Mouse (Mus musculus) mature B cell (primary cell): ENCODE results near the gene Zfp119b.
"Not testable (repeated sequence)": the region's sequence is repeated elsewhere in the genome, so short reads cannot be mapped to it uniquely, and the experiment has no call there.

Experiments
- in situ Hi-C: fragments of 300-500 bp; cut with MboI; formaldehyde crosslinking; loops from 2 replicates; pipeline ENCODE4 v1.14.3; 2019

Zfp119b gene

GRCm38 (mm10) chr17:55957726-55958583 is 8.7 kb upstream of the Zfp119b start:
- in situ Hi-C loops, result loop anchor here (25.0 kb wide), 1 partner anchor 246 kb away; the partner anchor contains the start of gene Pot1b

DNA sequence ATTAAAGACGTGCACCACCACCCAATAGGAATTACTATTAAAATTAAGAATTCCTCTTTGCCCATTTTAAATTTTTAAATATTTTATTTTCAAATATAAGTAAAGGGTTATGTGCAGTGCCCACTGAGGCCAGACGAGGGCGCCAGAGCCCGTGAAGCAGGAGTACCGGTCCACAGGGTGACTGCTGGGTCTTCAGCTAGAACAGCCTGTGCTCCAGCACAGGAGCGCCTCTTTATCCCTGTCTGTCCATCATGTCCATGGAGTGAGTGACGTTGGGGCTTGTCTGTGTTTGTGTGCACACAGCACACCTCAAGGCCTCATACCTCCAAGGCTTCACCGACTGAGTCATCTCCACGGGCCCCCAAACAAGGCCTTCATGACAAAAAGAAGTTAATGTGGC is 7.9 kb upstream of the Zfp119b start:
- in situ Hi-C loops, result loop anchor here (25.0 kb wide), 1 partner anchor 245 kb away; the partner anchor contains the start of gene Pot1b

DNA sequence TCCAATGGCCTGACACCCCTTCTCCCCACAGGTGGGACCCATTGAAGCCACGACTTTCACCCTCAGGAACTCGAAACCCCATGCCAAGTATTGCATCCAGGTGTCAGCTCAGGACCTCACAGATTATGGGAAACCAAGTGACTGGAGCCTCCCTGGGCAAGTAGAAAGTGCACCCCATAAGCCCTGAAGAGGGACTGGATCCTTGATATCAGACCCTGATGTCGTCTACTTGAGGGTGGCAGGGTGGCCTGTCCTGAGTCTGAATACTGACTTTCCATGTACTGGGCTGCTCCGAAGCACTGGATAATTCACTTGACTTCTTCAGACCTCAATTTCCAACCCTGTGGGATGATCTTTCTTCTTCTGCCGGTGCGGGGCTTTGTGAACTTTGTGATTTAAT is 7.3 kb upstream of the Zfp119b start:
- in situ Hi-C loops, result loop anchor here (25.0 kb wide), 1 partner anchor 244 kb away; the partner anchor contains the start of gene Pot1b

DNA sequence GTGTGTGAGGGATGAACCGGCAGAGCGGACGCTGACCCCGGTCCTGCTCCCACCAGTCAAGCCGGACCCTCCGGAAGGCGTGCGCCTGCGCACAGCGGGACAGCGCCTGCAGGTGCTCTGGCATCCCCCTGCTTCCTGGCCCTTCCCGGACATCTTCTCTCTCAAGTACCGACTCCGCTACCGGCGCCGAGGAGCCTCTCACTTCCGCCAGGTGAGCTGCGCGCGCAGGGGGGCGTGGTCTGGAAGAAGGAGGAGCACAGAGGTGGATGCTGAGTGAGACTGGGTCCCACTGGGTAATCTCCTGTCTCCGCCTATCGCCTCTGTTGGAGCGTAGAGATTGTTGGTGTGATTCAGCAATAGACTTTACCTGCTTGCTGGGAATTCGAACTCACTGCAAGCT is 6.8 kb upstream of the Zfp119b start:
- in situ Hi-C loops, result loop anchor here (25.0 kb wide), 1 partner anchor 244 kb away; the partner anchor contains the start of gene Pot1b

- in situ Hi-C loops, result loop anchor here (25.0 kb wide), 1 partner anchor 242 kb away; the partner anchor contains the start of gene Pot1b
These were observed 4.9 kb upstream of the Zfp119b start for GRCm38 (mm10) chr17:55954229-55954628.

DNA sequence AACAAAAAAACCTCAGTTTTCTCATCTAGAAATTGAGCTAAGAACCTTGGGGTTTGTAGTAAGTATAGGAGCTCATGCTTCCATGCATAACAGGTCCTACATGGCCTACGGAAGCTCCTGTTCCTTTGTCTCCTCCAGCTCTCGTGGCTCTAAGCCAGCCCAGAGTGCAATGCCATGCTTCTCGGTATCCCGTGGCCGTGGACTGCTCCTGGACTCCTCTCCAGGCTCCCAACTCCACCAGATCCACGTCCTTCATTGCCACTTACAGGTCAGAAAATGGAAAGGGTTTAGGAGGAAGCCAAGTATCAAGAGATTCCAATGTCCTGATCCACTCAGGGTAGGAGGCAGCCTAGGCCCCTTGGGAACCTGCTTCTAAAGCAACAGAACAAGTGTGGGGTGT is 4.5 kb upstream of the Zfp119b start:
- in situ Hi-C loops, result loop anchor here (25.0 kb wide), 1 partner anchor 241 kb away; the partner anchor contains the start of gene Pot1b

DNA sequence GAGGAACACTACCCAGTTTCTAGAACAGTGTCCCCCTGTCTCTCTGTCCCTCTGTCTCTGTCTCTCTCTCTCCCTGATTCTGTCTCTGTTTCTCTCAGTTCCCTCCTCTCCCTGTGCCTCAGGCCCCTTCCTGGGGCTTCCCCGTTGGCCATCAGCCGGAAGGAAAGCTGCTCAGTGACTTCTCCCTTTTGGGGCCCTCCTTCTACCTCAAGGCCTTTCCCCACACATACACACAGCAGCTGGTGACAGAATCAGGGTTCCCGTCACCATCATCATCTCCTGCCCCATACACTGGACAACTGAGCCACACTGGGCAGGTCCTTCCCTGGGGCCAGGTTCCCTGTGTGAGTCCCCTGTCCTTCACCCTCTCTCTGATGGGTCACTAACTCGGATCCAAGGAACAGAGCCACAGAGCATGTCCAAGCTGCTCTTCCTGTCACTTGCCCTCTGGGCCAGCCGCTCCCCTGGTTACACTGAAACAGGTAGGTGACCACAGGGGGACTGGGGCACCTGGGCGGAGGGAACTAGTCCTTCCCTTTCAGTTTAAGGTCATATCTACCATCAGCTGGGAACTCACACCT is 3.2 kb upstream of the Zfp119b start, which contains the start of gene Ebi3:
TSS of gene Ebi3 (plus strand) at position 194 of the 581 bp plus-strand sequence.
- in situ Hi-C loops, result loop anchor here (25.0 kb wide), 1 partner anchor 240 kb away; the partner anchor contains the start of gene Pot1b

GRCm38 (mm10) chr17:55952041-55952440 is 2.7 kb upstream of the Zfp119b start:
- in situ Hi-C loops, result loop anchor here (25.0 kb wide), 1 partner anchor 240 kb away; the partner anchor contains the start of gene Pot1b

DNA sequence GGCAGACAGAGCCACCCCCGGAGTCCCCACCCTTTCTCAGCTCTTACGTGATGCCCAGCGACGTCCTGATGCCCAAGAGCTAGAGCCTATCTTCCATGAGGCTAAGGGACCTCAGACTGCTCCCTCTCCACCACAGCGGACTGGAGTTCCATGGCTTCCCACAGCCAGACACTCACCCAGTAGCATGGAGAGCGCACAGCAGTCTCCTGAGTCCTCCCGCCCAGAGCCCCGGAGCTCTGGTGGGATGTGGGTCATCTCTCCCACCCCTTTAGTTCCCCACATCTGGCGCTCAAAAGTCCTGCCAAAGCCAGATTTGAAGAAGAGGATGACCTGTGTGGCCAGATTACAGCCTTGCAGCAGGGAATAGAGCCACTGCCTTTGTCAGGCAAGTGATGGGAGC is 1.3 kb upstream of the Zfp119b start:
- in situ Hi-C loops, result loop anchor here (25.0 kb wide), 1 partner anchor 238 kb away; the partner anchor contains the start of gene Pot1b

GRCm38 (mm10) chr17:55948647-55949046 is 653 bp downstream of the Zfp119b start:
- in situ Hi-C loops, result no loop called here

- in situ Hi-C loops, result no loop called here
These were observed 3.6 kb downstream of the Zfp119b start for GRCm38 (mm10) chr17:55945696-55946095.

GRCm38 (mm10) chr17:55944866-55945682 is 4.2 kb downstream of the Zfp119b start:
- in situ Hi-C loops, result not testable (repeated sequence)

GRCm38 (mm10) chr17:55944387-55944865 is 4.9 kb downstream of the Zfp119b start:
- in situ Hi-C loops, result not testable (repeated sequence)

DNA sequence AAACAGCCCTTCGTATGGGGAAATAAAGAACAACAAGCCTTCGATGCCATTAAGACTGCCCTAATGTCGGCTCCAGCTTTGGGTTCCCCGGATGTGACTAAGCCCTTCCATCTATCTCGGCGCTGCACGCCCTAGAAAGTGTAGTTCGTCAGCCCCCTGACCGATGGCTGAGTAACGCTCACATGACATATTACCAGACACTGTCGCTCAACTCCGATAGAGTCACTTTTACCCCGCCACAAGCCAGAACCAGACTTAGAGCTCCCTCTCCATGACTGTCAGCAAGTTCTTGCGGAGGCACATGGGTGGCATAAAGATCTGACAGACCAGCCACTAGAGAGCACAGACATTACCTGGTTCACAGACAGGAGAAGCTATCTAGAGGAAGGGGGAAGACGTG is 16.1 kb downstream of the Zfp119b start:
- in situ Hi-C loops, result no loop called here

- in situ Hi-C loops, result no loop called here
These were observed 16.7 kb downstream of the Zfp119b start for GRCm38 (mm10) chr17:55932635-55933034.

DNA sequence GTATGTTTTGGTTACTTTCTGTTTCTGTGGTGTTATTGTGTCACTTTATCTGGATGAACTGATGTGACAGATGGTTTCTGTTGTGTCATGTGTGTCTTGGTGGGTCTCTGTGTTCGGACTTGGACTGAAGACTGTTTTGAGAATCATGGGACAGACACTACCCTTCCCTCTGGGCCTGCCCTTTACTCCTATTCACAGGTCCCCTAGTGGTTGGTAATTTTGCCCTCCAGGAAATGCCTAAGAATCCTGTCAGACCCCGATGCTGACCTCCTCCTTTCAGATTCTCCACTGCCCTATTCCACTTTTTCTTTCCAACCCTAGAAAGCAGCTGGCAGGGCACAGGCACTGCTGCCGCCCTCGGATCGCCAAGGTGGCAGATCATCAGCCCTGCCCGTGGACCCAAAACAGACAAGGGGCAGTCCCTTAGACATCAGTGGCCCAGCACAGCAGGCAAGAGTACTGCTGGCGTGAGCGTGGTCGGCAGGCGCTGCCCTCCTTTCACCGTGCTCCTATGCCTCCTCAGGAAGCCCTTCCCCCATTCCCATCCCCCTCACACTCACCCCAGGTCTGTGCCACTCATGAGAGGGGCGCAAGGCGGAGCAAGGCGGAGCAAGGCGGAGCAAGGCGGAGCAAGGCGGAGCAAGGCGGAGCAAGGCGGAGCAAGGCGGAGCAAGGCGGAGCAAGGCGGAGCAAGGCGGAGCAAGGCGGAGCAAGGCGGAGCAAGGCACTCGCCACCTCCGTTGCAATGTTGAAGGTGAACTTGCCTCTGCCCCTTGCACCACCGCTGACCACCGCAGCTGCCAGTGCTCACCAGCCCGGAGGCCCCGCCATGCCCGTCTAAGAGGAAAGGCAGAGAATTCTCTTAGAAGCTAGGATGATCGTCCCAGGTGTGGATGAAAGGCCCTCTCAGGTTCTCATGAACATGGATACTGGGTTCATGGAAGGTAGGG is 17.5 kb downstream of the Zfp119b start:
- in situ Hi-C loops, result no loop called here

DNA sequence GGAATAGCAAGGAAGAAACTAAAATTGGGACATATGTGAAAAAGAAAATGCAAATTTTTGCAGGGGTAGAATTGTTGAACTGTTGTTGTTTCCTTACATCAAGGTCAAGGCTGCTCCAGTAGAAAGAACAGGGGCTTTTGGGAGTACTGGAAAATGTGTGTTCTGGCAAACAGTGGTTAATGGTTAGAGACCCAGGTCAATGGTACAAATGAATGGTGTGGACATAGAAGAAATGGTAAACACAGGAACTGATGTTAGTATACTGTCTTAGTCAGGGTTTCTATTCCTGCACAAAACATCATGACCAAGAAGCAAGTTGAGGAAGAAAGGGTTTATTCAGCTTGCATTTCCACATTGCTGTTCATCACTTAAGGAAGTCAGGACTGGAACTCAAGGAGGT is 42.6 kb downstream of the Zfp119b start:
- in situ Hi-C loops, result no loop called here

DNA sequence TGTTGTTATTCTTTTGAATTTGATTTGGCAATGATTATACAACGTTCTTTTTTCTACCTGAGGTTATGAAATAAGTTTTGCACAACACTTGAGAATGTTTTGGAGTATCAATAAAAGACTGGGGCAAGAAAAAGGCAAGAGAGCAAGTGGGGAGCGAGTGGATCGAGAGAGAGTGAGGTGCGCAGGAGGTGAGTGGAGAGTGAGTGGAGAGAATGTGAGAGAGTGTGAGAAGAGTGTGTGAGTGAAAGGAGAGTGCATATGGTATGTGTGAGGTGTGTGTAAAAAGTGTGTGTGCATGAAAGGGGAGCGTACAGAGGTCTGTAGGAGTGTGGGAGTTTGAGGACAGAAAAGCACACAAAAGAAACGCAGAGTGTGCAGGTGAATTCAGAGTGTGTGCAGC is 45.2 kb downstream of the Zfp119b start:
- in situ Hi-C loops, result no loop called here

DNA sequence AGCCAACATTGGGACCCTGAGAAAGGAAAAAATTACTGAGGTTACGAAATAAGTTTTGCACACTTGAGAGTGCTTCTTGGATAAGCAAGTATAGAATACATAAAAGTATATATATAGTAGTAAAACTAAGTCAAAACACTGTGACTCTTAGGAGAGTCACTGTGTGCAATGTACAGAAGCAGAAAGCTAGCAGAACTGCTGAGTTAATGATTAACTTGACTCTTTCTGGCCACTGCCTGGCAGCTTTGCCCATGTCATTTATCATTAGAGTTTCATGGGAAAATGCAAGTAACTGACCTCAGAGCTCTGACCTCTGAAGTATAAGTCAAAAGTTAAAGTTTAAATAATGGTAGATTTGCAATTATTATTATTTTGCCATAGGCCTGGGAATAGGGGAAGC is 45.6 kb downstream of the Zfp119b start:
- in situ Hi-C loops, result no loop called here

- in situ Hi-C loops, result no loop called here
These were observed 46.2 kb downstream of the Zfp119b start for GRCm38 (mm10) chr17:55903087-55903486.
